Mouse (Mus musculus): ENCODE measurements around the gene Prkar1b. TPM values are rescaled to one million over a fixed set of nuclear protein-coding genes. Genes with fewer than 3 reads are reported as not detected.

The Prkar1b gene
- total RNA-seq, 1 experiment from 2014 or later: 20.9 TPM

- DNase-seq: no peak
Observed at GRCm38 (mm10) chr5:139064611-139065010, 85.2 kb downstream of the Prkar1b start.

DNA sequence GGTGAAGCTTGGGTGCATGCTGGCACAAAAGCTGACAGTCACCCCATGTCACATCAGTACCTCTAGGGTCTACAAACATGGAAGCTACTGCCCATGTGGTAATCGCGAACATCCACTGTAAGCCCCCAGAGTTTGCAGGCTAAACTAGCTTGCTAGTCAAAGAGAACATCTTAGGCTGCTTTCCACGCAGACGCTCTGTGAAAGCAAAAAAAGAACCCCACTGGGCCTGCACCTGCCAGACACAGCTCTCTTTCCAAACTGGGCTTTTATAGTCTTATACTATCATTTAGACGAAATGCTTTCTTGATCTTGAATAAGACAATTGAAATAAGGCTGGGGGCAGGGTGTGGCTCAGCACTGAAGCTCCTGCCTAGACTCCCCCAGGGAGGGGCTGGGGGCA is 88.1 kb downstream of the Prkar1b start:
- DNase-seq: no peak

GRCm38 (mm10) chr5:139060460-139061051 is 89.2 kb downstream of the Prkar1b start:
- DNase-seq: no peak

- DNase-seq: no peak
Observed at GRCm38 (mm10) chr5:139053176-139053575, 96.6 kb downstream of the Prkar1b start.

GRCm38 (mm10) chr5:139051276-139051675 is 98.5 kb downstream of the Prkar1b start:
- no peak for DNase-seq

DNA sequence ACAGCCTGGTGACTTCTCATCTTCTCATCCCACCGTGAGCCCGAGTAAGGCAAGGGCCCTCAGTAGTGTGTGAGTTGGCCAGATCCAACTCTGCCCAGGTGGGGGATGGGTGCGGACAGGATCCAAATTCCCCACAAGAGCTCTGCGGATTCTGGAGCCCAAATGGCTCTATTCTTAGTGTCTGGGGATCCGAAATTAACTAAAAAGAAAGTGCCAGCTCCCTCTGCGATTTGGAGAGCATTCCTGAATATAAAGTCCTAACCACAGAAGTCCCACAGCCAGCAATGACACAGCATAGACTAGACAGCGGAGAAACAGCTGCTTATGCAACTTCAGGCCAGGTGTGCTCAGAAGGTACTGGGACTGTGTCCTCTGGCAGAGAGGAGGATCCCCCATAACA is 100.4 kb downstream of the Prkar1b start:
- DNase-seq: no peak

DNA sequence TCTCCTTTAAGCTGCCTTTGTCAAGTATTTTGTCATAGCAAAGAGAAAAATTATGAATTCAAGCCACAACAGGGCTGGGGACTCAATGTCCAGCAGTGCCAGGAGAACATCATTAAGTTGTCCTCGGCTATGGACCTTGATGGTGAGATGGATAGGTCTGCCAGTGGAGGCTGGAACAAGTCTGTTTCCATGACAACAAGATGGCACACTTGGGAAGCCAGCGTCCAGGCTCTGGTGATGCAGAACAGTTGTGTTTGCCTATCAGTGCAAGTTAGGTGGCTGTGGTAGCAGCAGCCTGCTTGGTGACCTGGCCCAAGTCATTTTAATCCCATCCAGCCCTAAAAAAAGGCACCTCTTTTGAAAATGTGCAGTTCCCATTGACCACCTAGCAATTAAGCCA is 102.6 kb downstream of the Prkar1b start:
- no peak for DNase-seq

- DNase-seq: no peak
Observed at GRCm38 (mm10) chr5:139046636-139047035, 103.2 kb downstream of the Prkar1b start.

DNA sequence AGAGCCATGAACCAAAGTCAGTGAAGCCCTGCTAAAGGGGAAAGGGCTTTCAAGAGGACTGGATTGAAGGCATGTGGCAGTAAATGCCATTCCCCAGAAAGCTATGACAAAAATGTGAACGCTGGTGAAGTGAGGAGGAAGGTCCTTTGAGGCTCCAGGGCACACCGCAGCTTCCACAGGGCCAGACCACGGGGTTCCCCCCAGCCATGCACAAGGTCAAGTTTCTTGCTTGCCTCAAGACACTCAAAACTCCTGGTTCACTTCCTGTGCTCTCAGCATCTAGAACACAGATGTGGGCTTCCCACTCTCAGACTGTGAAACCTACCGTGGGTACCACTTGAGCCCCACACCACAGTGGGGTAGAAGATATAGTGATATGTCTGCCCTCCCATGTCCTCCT is 106.3 kb downstream of the Prkar1b start:
- no peak for DNase-seq

GRCm38 (mm10) chr5:139042299-139042698 is 107.5 kb downstream of the Prkar1b start:
- DNase-seq: no peak

- DNase-seq: no peak
Observed at GRCm38 (mm10) chr5:139035171-139035570, 114.6 kb downstream of the Prkar1b start.

DNA sequence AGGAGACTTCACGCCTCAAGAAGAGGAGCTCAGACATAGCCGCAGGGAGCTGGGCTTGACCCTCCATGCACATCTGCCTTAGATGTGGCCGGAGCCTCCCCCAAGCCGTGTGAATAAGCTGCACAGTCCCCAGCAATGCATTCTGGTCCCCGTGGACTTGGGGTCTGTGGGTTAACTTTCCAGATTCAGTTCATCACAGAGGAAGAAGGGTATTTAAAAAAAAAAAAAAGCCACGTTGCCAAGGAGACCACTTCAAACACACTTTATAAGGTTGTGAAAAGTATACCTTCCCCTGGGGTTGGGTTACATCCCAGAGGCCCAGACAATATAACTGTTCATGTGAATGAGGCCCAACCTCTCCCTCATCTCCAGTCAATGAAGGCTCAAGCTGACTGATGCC is 115.1 kb downstream of the Prkar1b start:
- DNase-seq: no peak

DNA sequence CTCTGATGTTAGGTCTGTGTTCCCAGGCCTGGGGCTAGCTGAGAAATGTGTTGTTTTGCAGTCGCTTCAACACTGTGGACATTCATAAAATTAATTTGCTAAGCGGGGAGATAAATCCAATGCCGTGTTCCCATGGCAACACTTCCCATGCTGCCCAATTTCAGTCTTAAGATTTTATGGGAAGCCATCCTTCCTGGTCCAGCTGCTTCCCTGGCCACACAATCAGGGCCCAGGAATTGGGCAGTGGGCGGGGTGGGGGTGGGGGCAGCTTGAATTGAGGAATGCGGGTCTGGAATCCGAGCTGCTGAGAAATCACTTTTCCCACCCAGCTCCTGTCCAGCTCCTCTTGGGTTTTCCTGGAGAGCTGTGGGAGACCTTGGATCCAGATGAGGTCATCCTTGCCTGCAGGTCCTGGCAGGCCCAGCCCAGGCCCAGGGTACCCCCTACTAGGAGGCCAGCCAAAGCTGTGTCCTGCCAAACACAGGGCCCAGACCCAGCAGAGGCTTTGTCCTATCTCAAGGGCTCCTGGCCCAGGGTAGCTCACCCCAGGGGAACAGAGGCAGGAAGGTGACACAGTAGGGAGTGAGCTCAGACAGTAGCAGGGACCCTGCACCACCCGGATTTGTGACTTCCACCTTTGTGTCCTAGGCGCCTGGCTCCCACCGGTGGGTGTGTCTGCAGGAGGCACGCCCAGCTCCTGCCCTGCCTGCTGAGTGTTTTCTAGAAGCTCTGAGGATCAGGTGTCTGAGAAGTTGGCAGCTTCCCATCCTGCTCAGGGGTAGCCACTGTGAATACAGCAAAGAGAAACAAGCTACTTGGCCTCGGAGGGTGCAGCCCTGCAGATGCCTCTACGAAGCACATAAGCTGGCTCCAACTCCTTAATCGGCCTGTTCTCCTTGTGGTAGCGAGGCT is 116.1 kb downstream of the Prkar1b start:
- peak; percentile 65 for DNase-seq

GRCm38 (mm10) chr5:139027603-139028002 is 122.2 kb downstream of the Prkar1b start:
- no peak for DNase-seq

- no peak for DNase-seq
Observed at GRCm38 (mm10) chr5:139024351-139025105, 125.3 kb downstream of the Prkar1b start.

- DNase-seq: no peak
Observed at GRCm38 (mm10) chr5:139020595-139020994, 129.2 kb downstream of the Prkar1b start.

DNA sequence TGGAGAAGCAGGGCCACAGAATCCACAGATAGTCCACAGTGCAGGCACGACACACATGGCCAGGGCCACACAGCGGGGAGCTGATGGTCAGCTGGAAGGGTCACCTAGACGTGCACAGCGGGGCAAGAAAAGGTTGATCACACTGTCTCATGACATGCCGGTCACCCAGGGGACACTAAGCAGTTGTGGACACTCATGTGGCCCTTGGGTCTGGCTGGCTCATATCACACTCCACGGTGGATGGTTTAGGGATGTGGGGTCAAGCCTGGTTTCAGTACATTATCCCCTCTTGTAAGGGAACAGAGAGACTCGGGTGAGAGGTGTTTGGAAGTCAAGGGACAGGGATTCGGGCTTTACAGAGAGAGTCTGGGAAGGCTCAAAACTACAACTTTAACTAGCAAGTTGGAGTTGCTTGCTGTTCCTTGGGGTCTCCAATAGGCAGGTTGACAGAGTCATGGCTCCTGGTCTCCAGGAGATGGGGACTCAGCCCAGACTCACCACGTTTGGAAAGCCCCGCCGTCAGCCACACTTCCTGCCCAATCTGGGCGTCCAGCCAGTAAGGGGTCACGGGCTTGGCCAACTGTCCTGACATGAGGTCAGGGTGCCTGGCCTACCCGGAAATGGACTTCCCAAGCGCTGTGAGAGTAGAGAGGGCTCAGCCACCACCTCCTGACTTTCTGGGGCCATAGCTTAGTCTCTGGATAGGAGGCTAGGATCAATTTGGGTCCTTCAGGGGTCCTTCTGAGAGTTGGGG is 132.3 kb downstream of the Prkar1b start:
- peak; percentile 74 for DNase-seq

- peak; percentile 95 for DNase-seq
Observed at GRCm38 (mm10) chr5:139015097-139015496, 134.7 kb downstream of the Prkar1b start.

- DNase-seq: no peak
Observed at GRCm38 (mm10) chr5:139010649-139011048, 139.2 kb downstream of the Prkar1b start.

DNA sequence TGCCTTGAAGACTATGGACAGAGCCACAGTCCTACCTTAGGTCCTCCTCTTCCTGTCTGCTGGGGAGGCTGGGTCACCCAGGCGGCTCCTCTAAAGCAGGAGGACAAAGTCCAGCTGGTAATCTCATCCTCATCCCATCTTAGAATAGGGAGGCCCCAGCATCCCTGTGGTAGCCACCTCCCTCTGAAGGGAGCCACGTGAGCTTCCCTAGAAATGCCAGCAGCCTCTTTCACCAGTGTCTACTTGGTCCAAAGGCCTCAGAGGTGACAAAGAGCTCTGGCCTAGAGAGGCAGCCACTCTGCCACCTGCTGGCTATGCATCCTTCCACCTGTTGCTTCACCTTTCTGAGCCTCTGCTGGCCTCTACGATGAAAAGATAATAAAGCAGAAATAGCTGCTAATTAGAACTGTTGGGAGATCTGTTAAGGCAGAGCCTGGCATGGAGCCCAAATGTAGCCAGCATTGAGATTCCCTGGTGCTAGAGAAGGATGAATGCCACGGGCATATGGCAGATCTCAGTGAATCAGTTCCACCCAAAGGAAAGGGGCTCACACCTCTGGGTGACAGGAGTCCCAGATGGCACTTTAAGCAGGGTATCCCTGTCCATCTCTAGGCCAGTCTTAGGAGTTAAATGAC is 142.5 kb downstream of the Prkar1b start:
- DNase-seq: no peak

DNA sequence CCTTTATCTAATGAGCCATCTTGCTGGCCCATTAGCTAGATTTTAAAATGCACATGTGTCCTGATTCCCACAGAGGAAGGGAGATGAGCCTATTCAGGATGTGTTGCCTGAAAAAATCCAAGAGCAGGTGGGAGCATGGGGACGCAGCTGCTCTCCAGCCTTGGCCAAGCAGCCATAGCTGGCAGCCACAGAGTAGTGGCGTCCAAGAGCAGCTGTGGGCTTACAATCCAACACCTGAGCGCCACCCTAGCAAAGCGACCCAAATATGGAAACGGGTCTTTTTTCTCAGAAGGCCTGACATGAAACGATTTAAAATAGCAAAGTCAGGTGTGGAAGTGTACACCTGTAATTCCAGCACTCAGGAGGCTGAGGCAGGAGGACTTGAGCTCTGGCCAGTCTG is 145.2 kb downstream of the Prkar1b start:
- no peak for DNase-seq

GRCm38 (mm10) chr5:138999716-139000115 is 150.1 kb downstream of the Prkar1b start:
- DNase-seq: no peak
